Mouse (Mus musculus) heart, postnatal 14 days (tissue): Measurements from ENCODE around the gene Dis3l2. TPM values are rescaled to one million over a fixed set of nuclear protein-coding genes. Genes with fewer than 3 reads are reported as not detected.

ENCODE experiments used
- DNase-seq, 2 experiments: peaks; one replicate each; pipeline ENCODE4 v3.0.0; 2021 to 2022
- intact Hi-C: fragments of 180-260 bp; cut with DNase I; formaldehyde crosslinking; loops from one replicate; pipeline ENCODE4 v1.15.1; 2025
- total RNA-seq, 2 experiments: library from RNA; stranded (reverse); gene quantifications; 2 replicates each; pipeline ENCODE4 v1.2.3; 2021

The Dis3l2 gene
- total RNA-seq, 2 experiments from 2014 or later = 11.8 to 12.2 TPM

- intact Hi-C loops = no loop called here
- DNase-seq = no peak
These were observed 346.5 kb downstream of the Dis3l2 start for GRCm38 (mm10) chr1:87050072-87050471.

GRCm38 (mm10) chr1:87050700-87051099 lies 347.1 kb downstream of the Dis3l2 start:
- intact Hi-C loops = no loop called here
- no peak for DNase-seq

GRCm38 (mm10) chr1:87051369-87051768 lies 347.8 kb downstream of the Dis3l2 start:
- intact Hi-C loops = no loop called here
- DNase-seq = no peak

GRCm38 (mm10) chr1:87057075-87057474 lies 353.5 kb downstream of the Dis3l2 start:
- intact Hi-C loops = no loop called here
- no peak for DNase-seq

- DNase-seq = no peak
- intact Hi-C loops = no loop called here
These were observed 355.5 kb downstream of the Dis3l2 start for GRCm38 (mm10) chr1:87059042-87059665.

GRCm38 (mm10) chr1:87060913-87061312 lies 357.3 kb downstream of the Dis3l2 start:
- intact Hi-C loops = no loop called here
- DNase-seq = no peak

GRCm38 (mm10) chr1:87070720-87071119 lies 367.1 kb downstream of the Dis3l2 start:
- DNase-seq = peak; percentile 15 to 24

GRCm38 (mm10) chr1:87073776-87074175 lies 370.2 kb downstream of the Dis3l2 start:
- intact Hi-C loops = no loop called here
- no peak for DNase-seq

More at GRCm38 (mm10) chr1:87070720-87071119, 367.1 kb downstream of the Dis3l2 start:
- intact Hi-C loops = no loop called here

GRCm38 (mm10) chr1:87086196-87086595 lies 382.6 kb downstream of the Dis3l2 start:
- intact Hi-C loops = no loop called here
- no peak for DNase-seq

GRCm38 (mm10) chr1:87086964-87087363 lies 383.4 kb downstream of the Dis3l2 start:
- no peak for DNase-seq
- intact Hi-C loops = no loop called here

GRCm38 (mm10) chr1:87089251-87089650 lies 385.6 kb downstream of the Dis3l2 start:
- intact Hi-C loops = no loop called here
- DNase-seq = no peak

- no peak for DNase-seq
- intact Hi-C loops = no loop called here
These were observed 386.2 kb downstream of the Dis3l2 start, which contains the start of gene Alppl2 for GRCm38 (mm10) chr1:87089828-87090227. Alppl2 (minus strand) TSS chr1:87089928.

GRCm38 (mm10) chr1:87095642-87096041 lies 392.0 kb downstream of the Dis3l2 start:
- DNase-seq = no peak
- intact Hi-C loops = no loop called here

- peak; percentile 72 to 78 for DNase-seq
These were observed 394.9 kb downstream of the Dis3l2 start for GRCm38 (mm10) chr1:87098358-87098975.

More at GRCm38 (mm10) chr1:87098358-87098975, 394.9 kb downstream of the Dis3l2 start:
- intact Hi-C loops = loop anchor here (1.0 kb wide), 1 partner anchor 89 kb away; no protein-coding TSS in a partner anchor

Other genes starting within 250 kb of the Dis3l2 start
- 100 to 1,000 TPM; 290 to 401 TPM for gene Ptma, start 177.1 kb upstream of the Dis3l2 start, total RNA-seq
- 10 to 100 TPM; 40.3 to 44.5 TPM for gene Pde6d, start 121.2 kb upstream of the Dis3l2 start, total RNA-seq
- 10 to 100 TPM; 10.8 to 11.5 TPM for gene Cops7b, start 120.9 kb upstream of the Dis3l2 start, total RNA-seq
- under 1 TPM; 0.62 to 0.63 TPM for gene Nppc, start 33.2 kb upstream of the Dis3l2 start, total RNA-seq